Mouse (Mus musculus): Measurements from ENCODE around the gene Olfr69. TPM values are rescaled to one million over a fixed set of nuclear protein-coding genes. Genes with fewer than 3 reads are reported as not detected.
"Not testable (repeated sequence)": the region's sequence is repeated elsewhere in the genome, so short reads cannot be mapped to it uniquely, and the experiment has no call there.

Olfr69 gene
- polyA plus RNA-seq, 1 experiment from 2014 or later = not detected

DNA sequence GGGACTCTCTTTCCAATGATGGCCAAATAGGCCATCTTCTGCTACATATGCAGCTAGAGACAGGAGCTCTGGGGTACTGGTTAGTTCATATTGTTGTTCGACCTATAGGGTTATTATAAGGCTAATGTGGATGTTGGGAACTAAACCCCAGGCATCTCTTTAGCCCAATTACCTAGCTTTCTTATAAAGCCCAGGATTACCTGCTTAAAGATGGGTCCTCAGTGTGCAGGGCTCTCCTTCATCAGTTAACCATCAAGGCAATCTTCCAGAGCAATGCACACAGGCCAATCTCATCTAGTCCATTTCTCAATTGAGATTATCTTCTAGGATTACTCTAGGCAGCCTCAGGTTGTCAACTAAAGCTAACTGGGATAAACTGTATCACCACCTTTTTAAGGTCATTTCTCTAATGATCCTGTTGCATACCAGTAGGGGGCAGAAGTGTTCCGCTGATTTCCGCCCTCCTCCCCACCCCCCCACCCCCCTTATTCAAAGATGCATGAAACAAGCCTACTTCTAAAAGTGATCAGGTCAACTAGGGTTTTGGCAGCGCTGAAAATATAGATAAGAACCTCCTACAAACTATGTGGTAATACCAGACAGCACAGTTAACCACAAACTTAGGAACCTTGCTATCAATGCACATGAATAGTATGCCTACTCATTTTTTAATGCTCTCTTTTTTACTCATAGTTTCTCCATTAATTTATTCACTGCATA lies 21.4 kb upstream of the Olfr69 start:
- H3K4me1 ChIP-seq (replicated peaks) = no peaks in the 10 kb centered on the region
- H3K4me3 ChIP-seq = no peak overlapping the region
- H3K27me3 ChIP-seq = no peaks in the 10 kb centered on the region
- no peaks in the 10 kb centered on the region for H3K9me3 ChIP-seq
- no peaks in the 10 kb centered on the region for H3K36me3 ChIP-seq
- ATAC-seq (ENCODE audit: low FRiP score, low read depth) = no peak
- no peak overlapping the region for H3K4me2 ChIP-seq
- WGBS = 24% methylated on average over 4 of the region's 4 CpGs
- no peak overlapping the region for H3K27ac ChIP-seq (replicated peaks)
- no peak overlapping the region for H3K9ac ChIP-seq

DNA sequence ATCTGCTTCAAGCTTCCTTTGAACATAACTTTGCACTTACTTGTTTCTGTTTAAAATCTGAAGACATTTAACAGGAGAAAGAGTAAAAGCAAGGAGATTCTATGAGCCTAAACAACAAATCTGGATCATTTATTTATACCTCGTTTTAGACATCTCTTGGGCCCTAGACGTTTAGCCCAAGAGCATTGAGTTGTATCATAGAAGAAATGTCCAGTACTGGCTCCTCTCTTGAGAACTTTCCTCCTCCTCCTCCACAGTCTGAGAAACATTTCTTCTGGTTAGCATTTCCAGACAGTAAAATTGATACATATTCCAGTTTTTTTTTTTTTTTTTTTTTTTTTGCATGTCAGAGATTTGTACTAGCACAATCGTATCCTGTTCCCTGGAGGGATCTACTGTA lies 20.3 kb upstream of the Olfr69 start, which contains the start of gene Olfr67:
TSS of gene Olfr67 (minus strand) at position 101 of the 400 bp plus-strand sequence.
- H3K36me3 ChIP-seq = no peaks in the 10 kb centered on the region
- no peak within 1 kb of the TSS for H3K9ac ChIP-seq
- no peak within 1 kb of the TSS for H3K4me2 ChIP-seq
- H3K4me3 ChIP-seq = no peak within 1 kb of the TSS
- 75% methylated on average over 3 of the region's 3 CpGs for WGBS
- H3K27me3 ChIP-seq = no peaks in the 10 kb centered on the region
- no peaks in the 10 kb centered on the region for H3K9me3 ChIP-seq
- ATAC-seq (ENCODE audit: low FRiP score, low read depth) = no peak
- no peak within 1 kb of the TSS for H3K27ac ChIP-seq (replicated peaks)
- H3K4me1 ChIP-seq (replicated peaks) = no peaks in the 10 kb centered on the region

DNA sequence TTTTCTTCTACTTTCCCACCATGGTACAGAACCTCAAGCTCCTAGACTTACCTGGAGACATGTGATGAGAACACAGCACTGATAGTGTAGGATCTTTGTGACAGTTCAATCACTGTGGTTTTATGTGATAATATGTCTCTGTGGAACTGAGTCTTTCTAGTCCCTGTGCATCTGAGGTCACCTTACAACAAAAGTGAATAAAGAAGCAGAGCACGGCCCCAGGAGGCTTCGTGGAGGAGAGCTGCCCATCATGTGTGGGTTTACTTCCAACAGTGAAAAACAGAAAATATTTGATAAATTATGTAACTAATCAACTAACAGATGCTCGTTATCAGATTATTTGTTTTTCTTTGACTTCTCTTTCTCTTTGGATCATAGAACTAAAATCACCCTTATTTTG lies 8.2 kb upstream of the Olfr69 start, which contains the start of gene Olfr68:
TSS of gene Olfr68 (minus strand) at position 101 of the 400 bp plus-strand sequence.
- no peak for ATAC-seq (ENCODE audit: low FRiP score, low read depth)
- H3K4me2 ChIP-seq = no peak within 1 kb of the TSS
- H3K9ac ChIP-seq = no peak within 1 kb of the TSS
- no peaks in the 10 kb centered on the region for H3K27me3 ChIP-seq
- no peaks in the 10 kb centered on the region for H3K36me3 ChIP-seq
- no peaks in the 10 kb centered on the region for H3K4me1 ChIP-seq (replicated peaks)
- no peak within 1 kb of the TSS for H3K4me3 ChIP-seq
- no peaks in the 10 kb centered on the region for H3K9me3 ChIP-seq
- no peak within 1 kb of the TSS for H3K27ac ChIP-seq (replicated peaks)
- WGBS = 71% methylated on average over 3 of the region's 3 CpGs

DNA sequence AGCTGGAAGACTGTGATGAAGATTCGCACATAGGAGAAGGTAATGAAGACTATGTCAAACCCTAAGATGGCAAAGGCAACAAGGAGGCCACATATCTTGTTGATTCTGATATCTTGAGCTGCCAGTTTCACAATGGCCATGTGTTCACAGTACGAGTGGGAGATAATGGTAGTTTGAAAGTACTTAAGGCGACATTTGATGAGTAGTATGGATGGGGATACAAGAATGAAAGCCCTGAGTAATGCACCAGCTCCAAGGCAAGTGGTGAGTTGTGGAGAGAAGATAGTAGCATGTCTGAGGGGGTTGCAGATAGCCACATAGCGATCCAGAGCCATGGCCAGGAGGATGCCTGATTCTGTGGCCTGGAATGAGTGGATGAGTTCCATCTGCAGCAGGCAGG lies 6.3 kb upstream of the Olfr69 start:
- not testable (repeated sequence) for H3K9me3 ChIP-seq; H3K36me3 ChIP-seq; H3K4me3 ChIP-seq; H3K4me1 ChIP-seq (replicated peaks); ATAC-seq (ENCODE audit: low FRiP score, low read depth); H3K4me2 ChIP-seq; H3K27ac ChIP-seq (replicated peaks); H3K27me3 ChIP-seq; H3K9ac ChIP-seq
- 88% methylated on average over 4 of the region's 4 CpGs for WGBS

DNA sequence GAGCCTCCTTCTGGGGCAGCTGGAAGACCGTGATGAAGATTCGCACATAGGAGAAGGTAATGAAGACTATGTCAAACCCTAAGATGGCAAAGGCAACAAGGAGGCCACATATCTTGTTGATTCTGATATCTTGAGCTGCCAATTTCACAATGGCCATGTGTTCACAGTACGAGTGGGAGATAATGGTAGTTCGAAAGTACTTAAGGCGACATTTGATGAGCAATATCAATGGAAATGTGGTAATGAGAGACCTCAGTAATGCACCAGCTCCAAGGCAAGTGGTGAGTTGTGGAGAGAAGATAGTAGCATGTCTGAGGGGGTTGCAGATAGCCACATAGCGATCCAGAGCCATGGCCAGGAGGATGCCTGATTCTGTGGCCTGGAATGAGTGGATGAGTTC lies 3.7 kb downstream of the Olfr69 start:
- H3K4me3 ChIP-seq; H3K4me1 ChIP-seq (replicated peaks); H3K4me2 ChIP-seq; ATAC-seq (ENCODE audit: low FRiP score, low read depth); H3K36me3 ChIP-seq; H3K9ac ChIP-seq; H3K27ac ChIP-seq (replicated peaks); H3K9me3 ChIP-seq; H3K27me3 ChIP-seq: not testable (repeated sequence)
- WGBS = 93% methylated on average over 6 of the region's 6 CpGs

DNA sequence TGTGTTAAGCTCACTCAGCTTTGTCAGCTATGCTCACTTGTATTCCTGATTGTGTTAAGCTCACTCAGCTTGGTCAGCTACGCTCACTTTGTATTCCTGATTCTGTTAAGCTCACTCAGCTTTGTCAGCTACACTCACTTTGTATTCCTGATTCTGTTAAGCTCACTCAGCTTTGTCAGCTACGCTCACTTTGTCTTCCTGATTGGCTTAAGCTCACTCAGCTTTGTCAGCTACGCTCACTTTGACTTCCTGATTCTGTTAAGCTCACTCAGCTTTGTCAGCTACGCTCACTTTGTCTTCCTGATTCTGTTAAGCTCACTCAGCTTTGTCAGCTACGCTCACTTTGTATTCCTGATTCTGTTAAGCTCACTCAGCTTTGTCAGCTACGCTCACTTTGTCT lies 9.2 kb downstream of the Olfr69 start:
- H3K27me3 ChIP-seq; H3K9me3 ChIP-seq; H3K9ac ChIP-seq; H3K27ac ChIP-seq (replicated peaks); H3K4me2 ChIP-seq; H3K4me3 ChIP-seq; H3K4me1 ChIP-seq (replicated peaks); ATAC-seq (ENCODE audit: low FRiP score, low read depth); H3K36me3 ChIP-seq: not testable (repeated sequence)
- 90% methylated on average over 6 of the region's 6 CpGs for WGBS

DNA sequence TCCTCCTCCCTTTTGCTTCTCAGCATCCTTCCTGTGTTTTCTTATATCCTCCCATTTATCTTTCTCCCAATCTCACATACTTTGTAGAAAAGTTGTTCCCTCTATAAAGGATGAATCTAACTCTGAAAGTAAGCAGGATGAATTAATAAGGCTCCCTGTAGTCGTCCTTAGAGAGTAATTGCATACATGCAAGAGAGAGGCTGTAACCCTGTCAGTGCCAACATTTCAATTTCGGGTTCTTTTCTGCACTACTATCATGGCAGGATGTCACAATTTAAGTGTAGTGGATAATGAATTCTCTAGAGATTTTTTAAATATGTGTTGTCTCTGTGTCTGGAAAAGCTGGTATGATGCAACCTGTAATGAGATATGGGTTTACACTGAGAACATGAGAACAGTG lies 14.2 kb downstream of the Olfr69 start, which contains the start of gene Olfr630:
TSS of gene Olfr630 (minus strand) at position 101 of the 400 bp plus-strand sequence.
- no peak within 1 kb of the TSS for H3K27ac ChIP-seq (replicated peaks)
- no peak within 1 kb of the TSS for H3K9ac ChIP-seq
- ATAC-seq (ENCODE audit: low FRiP score, low read depth) = no peak
- H3K27me3 ChIP-seq = no peaks in the 10 kb centered on the region
- H3K4me3 ChIP-seq = no peak within 1 kb of the TSS
- no peaks in the 10 kb centered on the region for H3K4me1 ChIP-seq (replicated peaks)
- H3K4me2 ChIP-seq = no peak within 1 kb of the TSS
- H3K9me3 ChIP-seq = no peaks in the 10 kb centered on the region
- H3K36me3 ChIP-seq = no peaks in the 10 kb centered on the region
- 49% methylated on average over 2 of the region's 2 CpGs for WGBS

DNA sequence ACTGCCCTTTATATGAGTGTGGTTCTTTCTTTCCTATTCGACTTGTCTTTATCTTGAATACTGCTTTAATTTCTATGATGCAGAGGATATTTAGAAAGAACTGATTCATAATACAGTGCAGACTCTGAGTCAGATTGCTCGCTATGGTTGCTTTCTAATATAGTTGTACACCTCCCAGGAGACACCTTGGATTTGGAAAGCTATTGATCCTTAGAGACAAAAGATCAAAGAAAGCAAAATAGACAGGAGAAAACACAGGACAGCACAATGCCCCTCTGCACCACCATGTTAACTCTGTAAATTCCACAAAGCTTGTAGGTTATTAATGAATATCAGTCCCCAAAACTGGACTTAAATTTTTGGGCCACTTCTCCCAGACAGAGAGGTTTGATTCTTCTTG lies 26.6 kb downstream of the Olfr69 start, which contains the start of gene Olfr629:
TSS of gene Olfr629 (minus strand) at position 101 of the 400 bp plus-strand sequence.
- no peaks in the 10 kb centered on the region for H3K4me1 ChIP-seq (replicated peaks)
- no peak within 1 kb of the TSS for H3K4me3 ChIP-seq
- no peak within 1 kb of the TSS for H3K4me2 ChIP-seq
- H3K36me3 ChIP-seq = no peaks in the 10 kb centered on the region
- no peak within 1 kb of the TSS for H3K9ac ChIP-seq
- H3K27ac ChIP-seq (replicated peaks) = no peak within 1 kb of the TSS
- no peaks in the 10 kb centered on the region for H3K9me3 ChIP-seq
- H3K27me3 ChIP-seq = no peaks in the 10 kb centered on the region
- ATAC-seq (ENCODE audit: low FRiP score, low read depth) = no peak
- 79% methylated on average over 2 of the region's 2 CpGs for WGBS

DNA sequence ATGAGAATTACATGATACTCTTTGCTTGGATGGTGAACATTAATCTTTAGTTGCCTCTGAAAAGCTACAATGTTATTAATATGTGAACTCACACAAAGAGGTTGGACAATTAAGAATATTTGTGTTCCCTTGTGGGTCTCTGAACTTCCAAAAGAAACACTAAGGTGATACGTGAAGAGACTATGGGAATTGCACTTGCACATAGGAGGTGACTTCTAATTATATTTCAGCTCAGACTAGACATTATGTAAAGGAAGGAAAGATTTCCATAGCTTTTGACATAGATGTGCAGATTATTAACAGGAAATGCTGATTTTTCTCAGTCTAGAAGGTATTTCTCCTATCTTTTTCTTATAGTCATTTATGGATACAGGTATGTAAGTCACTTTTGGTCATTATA lies 41.3 kb downstream of the Olfr69 start, which contains the start of gene Olfr628:
TSS of gene Olfr628 (plus strand) at position 301 of the 400 bp plus-strand sequence.
- Histone ChIP-seq H3K4me3 (no peak within 1 kb of the TSS), H3K27ac (replicated peaks) (no peak within 1 kb of the TSS), H3K9me3 (no peaks in the 10 kb centered on the region), H3K9ac (no peak within 1 kb of the TSS), H3K4me2 (no peak within 1 kb of the TSS), H3K27me3 (no peaks in the 10 kb centered on the region), H3K4me1 (replicated peaks) (no peaks in the 10 kb centered on the region), H3K36me3 (no peaks in the 10 kb centered on the region)
- no peak for ATAC-seq (ENCODE audit: low FRiP score, low read depth)
- WGBS = 84% methylated on average over 1 of the region's 1 CpGs

DNA sequence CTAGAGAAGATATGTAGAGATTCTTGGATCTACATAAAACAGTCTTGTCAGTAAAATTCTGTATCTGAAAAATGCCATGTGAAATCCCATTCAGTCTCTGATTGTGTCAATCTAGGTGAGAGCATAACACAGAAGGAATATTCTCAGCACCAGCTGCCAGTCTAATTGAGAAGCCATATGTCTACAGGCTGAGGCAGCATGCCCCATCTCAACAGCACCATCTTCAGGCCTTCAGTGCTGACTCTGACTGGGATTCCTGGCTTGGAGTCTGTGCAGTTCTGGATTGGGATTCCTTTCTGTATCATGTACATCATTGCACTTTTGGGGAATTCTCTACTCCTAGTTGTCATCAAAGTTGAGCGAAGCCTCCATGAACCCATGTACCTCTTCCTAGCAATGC lies 55.0 kb downstream of the Olfr69 start:
- not testable (repeated sequence) for H3K27ac ChIP-seq (replicated peaks); H3K4me3 ChIP-seq; H3K27me3 ChIP-seq; H3K9me3 ChIP-seq; H3K4me2 ChIP-seq; H3K4me1 ChIP-seq (replicated peaks); H3K9ac ChIP-seq; ATAC-seq (ENCODE audit: low FRiP score, low read depth); H3K36me3 ChIP-seq
- WGBS = 96% methylated on average over 1 of the region's 1 CpGs
